Mouse (Mus musculus): ENCODE data around the gene Ptgir. TPM values are rescaled to one million over a fixed set of nuclear protein-coding genes. Genes with fewer than 3 reads are reported as not detected.

Ptgir gene
- polyA plus RNA-seq, 1 experiment from 2014 or later, result 0.43 TPM

DNA sequence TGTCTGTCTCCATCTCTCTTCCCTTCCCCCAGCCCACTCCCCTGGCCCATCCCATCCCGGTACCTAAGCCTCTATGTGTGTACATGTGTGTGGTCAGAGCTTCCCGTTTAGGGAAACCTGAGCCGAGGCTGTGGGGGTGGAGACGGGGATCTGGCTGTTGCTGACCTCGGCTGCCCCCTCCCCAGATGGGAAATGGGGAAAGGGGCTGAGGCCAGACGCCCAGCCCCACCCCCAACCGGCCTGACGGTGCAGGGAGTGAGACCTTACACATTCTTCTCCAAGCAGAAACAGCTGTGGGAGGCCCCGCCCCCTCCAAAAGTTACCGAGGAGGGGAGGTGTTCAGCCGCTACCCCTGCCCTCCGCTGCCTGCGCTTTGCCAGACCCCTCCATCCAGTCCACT, 29.7 kb upstream of the Ptgir start:
- Histone ChIP-seq H3K9me3 (replicated peaks) (no peaks in the 10 kb centered on the region), H3K4me3 (peak overlapping the region; percentile 94), H3K36me3 (peaks cover 44% of the 10 kb centered on the region), H3K27me3 (ENCODE audit: low read depth, poor library complexity, severe bottlenecking) (no peaks in the 10 kb centered on the region), H3K4me1 (peaks cover 47% of the 10 kb centered on the region), H3K27ac (peak overlapping the region; percentile 96)
- under 1% methylated on average over 13 of the region's 13 CpGs for WGBS
- DNase-seq (ENCODE audit: low spot score), result peak; percentile 97

DNA sequence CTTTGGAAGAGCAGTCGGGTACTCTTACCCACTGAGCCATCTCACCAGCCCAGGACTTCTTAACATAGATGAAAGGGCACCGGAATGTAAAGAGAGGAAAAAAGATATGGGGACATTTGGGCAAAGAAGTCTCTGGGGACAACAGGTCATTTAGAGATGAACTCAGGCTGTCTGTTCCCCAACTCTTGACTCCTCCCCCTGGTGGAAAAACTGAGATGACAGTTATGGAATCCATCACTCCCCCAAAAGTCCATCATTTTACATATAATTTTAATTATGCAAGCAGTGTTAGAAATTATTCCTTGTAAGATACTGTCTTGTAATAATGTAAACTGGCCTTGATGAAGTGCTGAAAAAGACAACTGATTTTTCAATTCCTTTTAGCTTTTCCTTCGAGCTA, 28.6 kb upstream of the Ptgir start:
- H3K36me3 ChIP-seq, result peaks cover 45% of the 10 kb centered on the region
- H3K27me3 ChIP-seq (ENCODE audit: low read depth, poor library complexity, severe bottlenecking), result no peaks in the 10 kb centered on the region
- DNase-seq (ENCODE audit: low spot score), result no peak
- H3K4me1 ChIP-seq, result peaks cover 47% of the 10 kb centered on the region
- H3K4me3 ChIP-seq, result no peak overlapping the region
- 0 out of 2 replicates have a peak overlapping the region, but pooled peaks have one; percentile 96 for H3K27ac ChIP-seq
- 91% methylated on average over 3 of the region's 3 CpGs for WGBS
- H3K9me3 ChIP-seq (replicated peaks), result no peaks in the 10 kb centered on the region

- peaks cover 4% of the 10 kb centered on the region for H3K9me3 ChIP-seq (replicated peaks)
- H3K27me3 ChIP-seq (ENCODE audit: low read depth, poor library complexity, severe bottlenecking), result peaks cover 12% of the 10 kb centered on the region; the same call in 1 of the 2 replicates
- H3K36me3 ChIP-seq, result peaks cover 67% of the 10 kb centered on the region
- peak overlapping the region; percentile 30 for H3K4me3 ChIP-seq
- WGBS, result 19% methylated on average over 9 of the region's 9 CpGs
- peaks cover 54% of the 10 kb centered on the region for H3K4me1 ChIP-seq
- peak overlapping the region; percentile 96 for H3K27ac ChIP-seq
- DNase-seq (ENCODE audit: low spot score), result peak; percentile 88
Observed at GRCm38 (mm10) chr7:16879796-16880547, 26.3 kb upstream of the Ptgir start.

GRCm38 (mm10) chr7:16880615-16881014, 25.7 kb upstream of the Ptgir start:
- peaks cover 74% of the 10 kb centered on the region for H3K36me3 ChIP-seq
- H3K4me3 ChIP-seq, result peak overlapping the region; percentile 30
- peaks cover 56% of the 10 kb centered on the region for H3K4me1 ChIP-seq
- H3K27ac ChIP-seq, result peak overlapping the region; percentile 96
- no peak for DNase-seq (ENCODE audit: low spot score)
- 17% methylated on average over 5 of the region's 5 CpGs for WGBS
- peaks cover 19% of the 10 kb centered on the region for H3K27me3 ChIP-seq (ENCODE audit: low read depth, poor library complexity, severe bottlenecking)
- H3K9me3 ChIP-seq (replicated peaks), result peaks cover 9% of the 10 kb centered on the region

DNA sequence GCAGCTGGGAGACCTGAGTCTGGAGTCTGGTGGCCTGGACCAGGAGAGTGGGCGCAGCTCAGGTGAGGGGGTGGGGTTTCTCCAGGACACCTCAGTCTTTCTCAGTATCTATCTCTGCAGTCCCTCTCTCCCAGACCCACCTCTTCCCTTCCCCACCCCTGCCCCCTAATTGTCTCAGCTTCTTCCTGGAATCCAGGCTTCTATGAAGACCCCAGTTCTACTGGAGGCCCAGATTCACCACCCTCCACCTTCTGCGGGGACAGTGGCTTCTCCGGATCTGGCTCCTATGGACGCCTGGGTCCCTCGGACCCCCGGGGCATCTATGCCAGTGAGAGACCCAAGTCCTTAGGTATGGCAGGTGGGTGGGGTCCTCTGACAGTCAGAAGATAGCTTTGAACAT, 23.1 kb upstream of the Ptgir start:
- Histone ChIP-seq H3K27me3 (ENCODE audit: low read depth, poor library complexity, severe bottlenecking) (peaks cover 31% of the 10 kb centered on the region), H3K27ac (no peak overlapping the region), H3K4me3 (no peak overlapping the region), H3K4me1 (peaks cover 39% of the 10 kb centered on the region), H3K36me3 (peaks cover 93% of the 10 kb centered on the region), H3K9me3 (replicated peaks) (peaks cover 18% of the 10 kb centered on the region)
- 94% methylated on average over 6 of the region's 6 CpGs for WGBS
- no peak for DNase-seq (ENCODE audit: low spot score)

- Histone ChIP-seq H3K9me3 (replicated peaks) (peaks cover 18% of the 10 kb centered on the region), H3K27me3 (ENCODE audit: low read depth, poor library complexity, severe bottlenecking) (peaks cover 31% of the 10 kb centered on the region), H3K4me3 (no peak overlapping the region), H3K4me1 (peaks cover 38% of the 10 kb centered on the region), H3K36me3 (peaks cover 91% of the 10 kb centered on the region), H3K27ac (peak overlapping the region; percentile 15; the same call in 1 of the 2 replicates)
- WGBS, result 54% methylated on average over 4 of the region's 4 CpGs
- no peak for DNase-seq (ENCODE audit: low spot score)
Observed at GRCm38 (mm10) chr7:16884334-16884733, 22.0 kb upstream of the Ptgir start.

DNA sequence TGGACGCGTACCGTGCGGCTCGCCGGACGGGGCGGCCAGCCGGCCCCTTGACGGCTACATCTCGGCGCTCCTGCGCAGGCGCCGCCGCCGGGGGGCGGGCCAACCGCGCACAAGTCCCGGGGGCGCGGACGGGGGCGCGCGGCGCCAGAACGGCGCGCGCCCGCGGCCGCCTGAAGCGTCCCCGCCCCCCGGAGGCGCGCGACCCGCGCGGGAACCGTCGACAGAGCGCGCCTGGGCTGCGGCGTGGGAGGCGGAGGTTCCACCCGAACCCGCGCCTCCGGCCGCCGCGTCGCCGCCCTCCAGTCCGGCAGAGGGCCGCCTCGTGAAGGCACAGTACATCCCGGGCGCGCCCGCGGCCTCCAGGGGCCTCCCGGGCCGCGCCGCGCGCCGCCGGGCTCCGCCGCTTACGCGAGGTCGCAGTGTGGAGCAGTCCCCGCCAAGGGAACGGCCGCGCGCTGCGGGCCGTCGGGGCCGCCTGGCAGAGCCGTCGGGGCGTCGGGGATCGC, 21.0 kb upstream of the Ptgir start:
- Histone ChIP-seq H3K36me3 (peaks cover 92% of the 10 kb centered on the region), H3K4me1 (peaks cover 32% of the 10 kb centered on the region)

GRCm38 (mm10) chr7:16885905-16886304, 20.4 kb upstream of the Ptgir start:
- Histone ChIP-seq H3K27ac (peak overlapping the region; percentile 80), H3K4me1 (peaks cover 32% of the 10 kb centered on the region), H3K9me3 (replicated peaks) (peaks cover 18% of the 10 kb centered on the region), H3K27me3 (ENCODE audit: low read depth, poor library complexity, severe bottlenecking) (peaks cover 31% of the 10 kb centered on the region), H3K36me3 (peaks cover 88% of the 10 kb centered on the region), H3K4me3 (peak overlapping the region; percentile 29)
- whole genome bisulfite sequencing, result 49% methylated on average over 59 of the region's 59 CpGs
- DNase-seq (ENCODE audit: low spot score), result no peak

More for the DNA sequence above, 21.0 kb upstream of the Ptgir start:
- DNase-seq (ENCODE audit: low spot score), result no peak
- H3K27ac ChIP-seq, result peak overlapping the region; percentile 80
- H3K27me3 ChIP-seq (ENCODE audit: low read depth, poor library complexity, severe bottlenecking), result peaks cover 31% of the 10 kb centered on the region
- WGBS, result 25% methylated on average over 95 of the region's 95 CpGs
- H3K9me3 ChIP-seq (replicated peaks), result peaks cover 18% of the 10 kb centered on the region
- peak overlapping the region; percentile 29 for H3K4me3 ChIP-seq

- Histone ChIP-seq H3K4me3 (peak overlapping the region; percentile 53), H3K27ac (peak overlapping the region; percentile 94), H3K4me1 (peaks cover 61% of the 10 kb centered on the region), H3K27me3 (ENCODE audit: low read depth, poor library complexity, severe bottlenecking) (peaks cover 35% of the 10 kb centered on the region), H3K36me3 (peaks cover 42% of the 10 kb centered on the region), H3K9me3 (replicated peaks) (peaks cover 9% of the 10 kb centered on the region)
- DNase-seq (ENCODE audit: low spot score), result no peak
- WGBS, result 13% methylated on average over 6 of the region's 6 CpGs
Observed at GRCm38 (mm10) chr7:16890536-16890935, 15.8 kb upstream of the Ptgir start.

GRCm38 (mm10) chr7:16890944-16891343, 15.3 kb upstream of the Ptgir start:
- peaks cover 62% of the 10 kb centered on the region for H3K4me1 ChIP-seq
- peaks cover 30% of the 10 kb centered on the region for H3K27me3 ChIP-seq (ENCODE audit: low read depth, poor library complexity, severe bottlenecking)
- peak overlapping the region; percentile 94 for H3K27ac ChIP-seq
- peak; percentile 99 for DNase-seq (ENCODE audit: low spot score)
- under 1% methylated on average over 23 of the region's 23 CpGs for WGBS
- H3K9me3 ChIP-seq (replicated peaks), result peaks cover 5% of the 10 kb centered on the region
- peaks cover 37% of the 10 kb centered on the region for H3K36me3 ChIP-seq
- peak overlapping the region; percentile 53 for H3K4me3 ChIP-seq

- Histone ChIP-seq H3K27ac (peak within 1 kb of the TSS; percentile 94), H3K4me3 (peak within 1 kb of the TSS; percentile 53), H3K4me1 (peaks cover 62% of the 10 kb centered on the region), H3K27me3 (ENCODE audit: low read depth, poor library complexity, severe bottlenecking) (peaks cover 22% of the 10 kb centered on the region), H3K9me3 (replicated peaks) (no peaks in the 10 kb centered on the region; the same call in 1 of the 2 replicates), H3K36me3 (peaks cover 37% of the 10 kb centered on the region)
- peak; percentile 97 for DNase-seq (ENCODE audit: low spot score)
- whole genome bisulfite sequencing, result under 1% methylated on average over 30 of the region's 30 CpGs
Observed at GRCm38 (mm10) chr7:16891641-16892351, 14.5 kb upstream of the Ptgir start, which contains the start of gene Gng8. Gene Gng8, plus strand, starts transcription at chr7:16891786.

- Histone ChIP-seq H3K4me1 (peaks cover 62% of the 10 kb centered on the region), H3K27ac (peak overlapping the region; percentile 94), H3K9me3 (replicated peaks) (no peaks in the 10 kb centered on the region; the same call in 1 of the 2 replicates), H3K27me3 (ENCODE audit: low read depth, poor library complexity, severe bottlenecking) (peaks cover 22% of the 10 kb centered on the region), H3K4me3 (peak overlapping the region; percentile 53), H3K36me3 (peaks cover 37% of the 10 kb centered on the region)
- no peak for DNase-seq (ENCODE audit: low spot score)
- 46% methylated on average over 9 of the region's 9 CpGs for WGBS
Observed at GRCm38 (mm10) chr7:16892352-16892730, 13.9 kb upstream of the Ptgir start.

DNA sequence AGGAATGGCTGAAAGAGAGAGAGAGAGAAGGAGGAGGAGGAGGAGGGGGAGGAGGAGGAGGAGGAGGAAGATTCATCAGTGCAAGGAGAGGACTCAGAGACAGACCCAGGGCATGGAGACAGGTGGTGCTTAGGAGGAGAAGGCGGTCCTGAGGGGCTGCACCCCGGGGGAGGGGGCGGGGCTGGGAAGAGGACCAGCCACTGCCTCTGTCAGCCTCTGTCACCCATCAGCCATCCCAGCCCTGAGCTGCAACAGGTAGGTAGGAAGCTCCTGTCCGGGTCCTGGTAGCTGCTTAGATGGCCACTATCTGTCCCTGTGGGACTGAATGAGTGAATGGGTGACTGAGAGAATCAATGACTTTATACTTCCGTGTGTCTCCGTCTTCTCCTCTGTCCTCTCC, 12.7 kb upstream of the Ptgir start:
- H3K27ac ChIP-seq, result peak overlapping the region; percentile 65; the same call in 1 of the 2 replicates
- peaks cover 25% of the 10 kb centered on the region for H3K36me3 ChIP-seq
- peaks cover 22% of the 10 kb centered on the region for H3K27me3 ChIP-seq (ENCODE audit: low read depth, poor library complexity, severe bottlenecking)
- no peak for DNase-seq (ENCODE audit: low spot score)
- no peaks in the 10 kb centered on the region; the same call in 1 of the 2 replicates for H3K9me3 ChIP-seq (replicated peaks)
- H3K4me1 ChIP-seq, result peaks cover 57% of the 10 kb centered on the region
- H3K4me3 ChIP-seq, result peak overlapping the region; percentile 53
- WGBS, result 5% methylated on average over 6 of the region's 6 CpGs

All from limb, embryonic 10.5 days (tissue).